Mouse (Mus musculus) hindbrain, embryonic 14.5 days (tissue): ENCODE results near the gene Fbxw8. TPM values are rescaled to one million over a fixed set of nuclear protein-coding genes. Genes with fewer than 3 reads are reported as not detected.

Source experiments
- ATAC-seq: fragments of 200-750 bp; cut with Nextera tagmentation; 2 replicates; pipeline ENCODE4 v1.8.0; 2017; ENCODE audit warnings: moderate number of reproducible peaks, mild to moderate bottlenecking, moderate TSS enrichment, moderate library complexity; ENCODE audit not compliant: low FRiP score
- DNase-seq: peaks from one replicate; pipeline ENCODE4 v3.0.0-alpha.2; 2015; ENCODE audit warnings: low spot score
- H3K27ac ChIP-seq: fragments of 300-500 bp; sonication (generic); 2 replicates; pipeline ENCODE4 v1.5.1; 2014; ENCODE audit warnings: mild to moderate bottlenecking, moderate library complexity
- H3K27me3 ChIP-seq: fragments of 300-500 bp; sonication (generic); 2 replicates; pipeline ENCODE4 v1.6.1; 2014; ENCODE audit warnings: mild to moderate bottlenecking, low read length, mixed read lengths; ENCODE audit not compliant: control insufficient read depth, insufficient read depth
- H3K36me3 ChIP-seq: fragments of 300-500 bp; sonication (generic); replicated peaks from 2 replicates; pipeline ENCODE4 v1.6.1; 2014; ENCODE audit not compliant: control insufficient read depth, insufficient read depth
- H3K4me1 ChIP-seq: fragments of 300-500 bp; sonication (generic); replicated peaks from 2 replicates; pipeline ENCODE4 v1.6.1; 2014; ENCODE audit warnings: antibody characterized with exemption, low read length, mixed read lengths; ENCODE audit not compliant: control insufficient read depth, insufficient read depth
- H3K4me2 ChIP-seq: fragments of 300-500 bp; sonication (generic); replicated peaks from 2 replicates; pipeline ENCODE4 v1.6.1; 2014; ENCODE audit warnings: mild to moderate bottlenecking, moderate library complexity
- H3K4me3 ChIP-seq: fragments of 300-500 bp; sonication (generic); replicated peaks from 2 replicates; pipeline ENCODE4 v1.5.1; 2014; ENCODE audit warnings: mild to moderate bottlenecking, low read length
- H3K9ac ChIP-seq: fragments of 300-500 bp; sonication (generic); 2 replicates; pipeline ENCODE4 v1.6.1; 2014
- H3K9me3 ChIP-seq: fragments of 300-500 bp; sonication (generic); 2 replicates; pipeline ENCODE4 v1.6.1; 2016; ENCODE audit warnings: low read length; ENCODE audit not compliant: control insufficient read depth
- WGBS: fragments of 180-500 bp; shearing (Covaris S2); extraction: QIAGEN DNeasy Blood & Tissue Kit; methylation state at CpG from one replicate; pipeline ENCODE4 v1.1.7; 2014; 5-methylcytosine and 5-hydroxymethylcytosine counted together
- polyA plus RNA-seq: library from polyadenylated mRNA; unstranded; fragments of >200 nt; fragmentation: Nextera tagmentation; extraction: Ambion mirVana; gene quantifications from 2 replicates; pipeline ENCODE4 v1.2.1, GENCODE M21; 2014

Fbxw8 gene
- polyA plus RNA-seq, 1 experiment from 2014 or later = 21.0 TPM

DNA sequence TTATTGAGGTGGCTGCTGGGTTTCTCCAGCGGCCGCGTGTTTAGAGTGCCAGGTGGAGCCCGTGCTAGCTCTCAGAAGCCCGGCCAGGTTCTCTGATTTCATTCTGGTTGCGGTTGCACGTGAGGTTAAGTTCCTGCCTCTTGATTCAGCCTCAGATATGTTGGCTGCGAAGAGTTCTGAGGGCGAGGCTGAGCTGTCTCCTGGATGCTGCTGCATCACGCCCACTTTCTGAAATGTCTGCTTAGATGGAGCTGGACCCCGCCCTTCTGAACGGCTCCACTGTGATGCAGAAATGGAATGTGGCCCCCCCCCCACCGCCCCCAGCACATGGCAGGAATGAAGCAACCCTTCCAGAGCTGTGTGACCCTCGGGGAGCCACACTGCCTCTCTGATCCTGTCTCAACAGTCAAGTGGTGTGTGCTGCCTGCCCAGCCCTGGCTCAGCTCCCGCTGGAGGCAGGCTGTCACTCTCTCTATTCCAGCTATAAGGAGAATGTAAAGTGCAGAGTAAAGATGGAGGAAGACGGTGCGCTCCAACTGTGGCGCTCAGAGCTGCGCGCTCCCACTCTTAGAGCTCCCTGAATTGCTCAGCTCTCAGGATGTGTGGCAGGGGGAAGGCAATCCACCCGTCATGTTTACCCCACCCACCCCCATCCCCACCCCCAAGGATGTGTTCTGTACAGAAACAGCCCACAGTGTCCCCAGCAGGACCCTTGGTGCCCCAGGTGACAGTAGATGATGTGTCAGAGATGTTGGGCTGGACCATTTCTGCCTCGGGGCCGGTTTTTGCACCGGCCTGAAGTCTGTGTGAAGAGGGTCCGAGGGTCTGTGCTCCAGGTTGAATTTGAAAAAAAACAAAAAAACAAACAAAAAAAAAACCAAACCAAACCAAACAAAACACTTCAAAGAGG, 118.1 kb downstream of the Fbxw8 start:
- no peak for DNase-seq
- WGBS = 41% methylated on average over 25 of the region's 25 CpGs
- Histone ChIP-seq H3K27me3 (no peaks in the 10 kb centered on the region), H3K9me3 (no peaks in the 10 kb centered on the region; the same call in 1 of the 2 replicates), H3K9ac (no peak overlapping the region), H3K36me3 (no peaks in the 10 kb centered on the region), H3K4me3 (no peak overlapping the region), H3K4me1 (peaks cover 3% of the 10 kb centered on the region; the same call in 1 of the 2 replicates), H3K4me2 (no peak overlapping the region), H3K27ac (no peak overlapping the region)
- ATAC-seq = peak; percentile 24; the same call in 1 of the 2 replicates

DNA sequence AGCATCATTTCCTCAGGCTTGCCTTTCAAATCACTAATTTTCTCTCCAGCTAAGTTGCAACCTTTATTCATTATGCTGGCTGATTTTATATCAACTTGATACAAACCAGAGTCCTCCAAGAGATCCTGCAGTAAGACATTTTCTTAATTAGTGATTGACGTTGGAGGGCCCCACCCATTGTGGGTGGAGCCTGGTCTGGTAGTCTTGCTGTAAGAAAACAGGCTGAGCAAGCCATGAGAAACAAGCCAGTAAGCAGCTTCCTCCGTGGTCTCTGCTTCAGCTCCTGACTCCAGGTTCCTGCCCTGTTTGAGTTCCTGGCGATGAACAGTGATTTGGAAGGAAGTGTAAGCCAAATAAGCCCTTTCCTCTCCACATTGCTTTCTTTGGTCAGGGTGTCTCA, 119.5 kb downstream of the Fbxw8 start:
- Histone ChIP-seq H3K27me3 (peaks cover 5% of the 10 kb centered on the region; the same call in 1 of the 2 replicates), H3K36me3 (no peaks in the 10 kb centered on the region), H3K4me3 (no peak overlapping the region), H3K9ac (no peak overlapping the region), H3K9me3 (no peaks in the 10 kb centered on the region; the same call in 1 of the 2 replicates), H3K4me2 (no peak overlapping the region), H3K4me1 (peaks cover 3% of the 10 kb centered on the region; the same call in 1 of the 2 replicates), H3K27ac (no peak overlapping the region)
- ATAC-seq = no peak
- 78% methylated on average over 3 of the region's 3 CpGs for WGBS
- DNase-seq = no peak

DNA sequence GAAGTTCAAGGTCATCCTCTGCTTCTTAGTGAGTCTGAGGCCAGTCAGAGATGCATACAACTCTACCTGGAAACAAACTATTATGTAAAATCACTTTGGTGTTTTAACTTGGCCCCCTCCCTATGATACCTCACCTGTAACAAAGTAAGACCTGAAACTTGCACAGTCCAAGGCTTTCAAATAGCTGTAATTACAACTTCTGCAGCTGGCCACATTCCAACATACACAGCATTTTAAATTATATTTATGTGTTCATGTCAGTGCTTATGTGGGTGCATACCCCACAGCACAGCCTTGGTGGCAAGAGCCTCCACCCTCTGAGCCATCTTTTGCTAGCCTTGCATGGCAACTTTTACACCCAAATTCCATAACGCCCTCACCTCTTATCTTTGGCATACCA, 120.6 kb downstream of the Fbxw8 start:
- DNase-seq (no peak), ATAC-seq (no peak)
- WGBS = 92% methylated on average over 1 of the region's 1 CpGs
- no peak overlapping the region for H3K4me2 ChIP-seq
- H3K9me3 ChIP-seq = no peaks in the 10 kb centered on the region; the same call in 1 of the 2 replicates
- H3K36me3 ChIP-seq = no peaks in the 10 kb centered on the region
- H3K27me3 ChIP-seq = peaks cover 17% of the 10 kb centered on the region
- no peak overlapping the region for H3K27ac ChIP-seq
- peaks cover 3% of the 10 kb centered on the region; the same call in 1 of the 2 replicates for H3K4me1 ChIP-seq
- no peak overlapping the region for H3K4me3 ChIP-seq
- no peak overlapping the region for H3K9ac ChIP-seq

DNA sequence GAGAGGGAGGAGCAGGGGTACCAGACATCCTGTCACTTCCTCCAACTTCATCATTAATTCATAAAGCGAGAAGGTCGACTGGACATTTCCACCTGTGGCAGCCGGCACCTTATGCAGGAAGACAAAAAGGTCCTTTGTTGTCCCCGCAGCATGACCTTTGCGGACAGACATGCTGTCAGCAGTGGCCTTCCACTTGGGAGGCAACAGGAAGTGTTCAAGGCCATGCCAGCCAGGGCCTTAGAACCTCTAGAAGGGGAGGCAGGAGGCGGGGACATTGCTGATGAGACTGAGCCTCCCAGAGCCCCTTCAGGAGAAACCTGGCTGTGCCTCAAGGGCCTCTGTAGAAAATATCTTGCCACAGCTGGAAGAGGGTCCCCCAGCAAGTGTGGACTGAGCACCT, 121.5 kb downstream of the Fbxw8 start:
- no peak overlapping the region for H3K9ac ChIP-seq
- ATAC-seq (no peak), DNase-seq (no peak)
- H3K9me3 ChIP-seq = no peaks in the 10 kb centered on the region; the same call in 1 of the 2 replicates
- H3K36me3 ChIP-seq = no peaks in the 10 kb centered on the region
- no peak overlapping the region for H3K4me2 ChIP-seq
- peaks cover 26% of the 10 kb centered on the region for H3K27me3 ChIP-seq
- WGBS = 78% methylated on average over 6 of the region's 6 CpGs
- peaks cover 10% of the 10 kb centered on the region for H3K4me1 ChIP-seq
- no peak overlapping the region for H3K4me3 ChIP-seq
- no peak overlapping the region for H3K27ac ChIP-seq

DNA sequence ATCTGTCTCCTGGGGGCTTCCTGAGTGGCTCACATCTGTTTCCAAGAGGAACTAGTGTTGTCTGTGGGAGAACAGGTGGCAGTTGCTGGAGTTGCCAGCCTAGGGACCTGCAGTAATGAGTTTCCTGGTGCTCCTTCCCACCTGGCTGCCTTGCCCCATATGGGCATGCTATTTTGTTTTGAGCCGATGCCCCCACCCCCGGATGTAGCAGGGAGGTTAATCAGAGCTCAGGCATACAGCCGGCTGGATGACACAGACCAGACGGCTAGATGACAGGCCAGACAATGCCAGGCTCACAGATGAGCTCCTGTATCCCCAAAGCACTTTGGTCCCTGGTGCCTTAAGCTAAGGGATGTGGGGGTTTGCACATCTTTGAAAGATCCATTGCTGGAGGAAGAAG, 121.9 kb downstream of the Fbxw8 start:
- no peak overlapping the region for H3K27ac ChIP-seq
- 21% methylated on average over 4 of the region's 4 CpGs for WGBS
- H3K4me3 ChIP-seq = no peak overlapping the region
- ATAC-seq (no peak), DNase-seq (no peak)
- no peaks in the 10 kb centered on the region for H3K36me3 ChIP-seq
- no peaks in the 10 kb centered on the region; the same call in 1 of the 2 replicates for H3K9me3 ChIP-seq
- H3K9ac ChIP-seq = no peak overlapping the region
- peaks cover 12% of the 10 kb centered on the region for H3K4me1 ChIP-seq
- H3K4me2 ChIP-seq = no peak overlapping the region
- peaks cover 30% of the 10 kb centered on the region for H3K27me3 ChIP-seq

DNA sequence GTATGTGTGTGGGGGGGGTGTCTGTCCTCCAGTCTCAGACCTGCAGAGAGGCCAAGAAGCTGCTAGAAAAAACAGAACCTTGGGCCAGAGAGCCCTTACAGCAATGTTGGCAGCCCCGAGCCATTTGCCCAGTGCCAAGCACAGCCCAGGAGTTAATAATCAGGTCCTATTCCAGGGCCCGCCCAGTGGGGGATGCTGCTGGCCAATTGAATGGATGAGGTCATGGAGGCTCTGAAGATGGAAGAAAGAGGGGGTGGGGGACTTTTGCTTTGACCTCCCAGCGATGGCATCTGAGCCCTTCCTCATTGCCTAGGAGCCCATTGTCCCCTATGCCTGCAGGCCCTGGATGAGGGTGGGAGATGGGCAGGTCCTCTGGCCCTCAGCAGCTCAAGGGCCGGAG, 123.8 kb downstream of the Fbxw8 start:
- Histone ChIP-seq H3K27me3 (peaks cover 48% of the 10 kb centered on the region), H3K4me1 (peaks cover 28% of the 10 kb centered on the region), H3K4me2 (no peak overlapping the region), H3K4me3 (no peak overlapping the region), H3K9me3 (no peaks in the 10 kb centered on the region; the same call in 1 of the 2 replicates), H3K9ac (no peak overlapping the region), H3K27ac (no peak overlapping the region), H3K36me3 (no peaks in the 10 kb centered on the region)
- WGBS = 28% methylated on average over 4 of the region's 4 CpGs
- DNase-seq = no peak
- ATAC-seq = no peak

DNA sequence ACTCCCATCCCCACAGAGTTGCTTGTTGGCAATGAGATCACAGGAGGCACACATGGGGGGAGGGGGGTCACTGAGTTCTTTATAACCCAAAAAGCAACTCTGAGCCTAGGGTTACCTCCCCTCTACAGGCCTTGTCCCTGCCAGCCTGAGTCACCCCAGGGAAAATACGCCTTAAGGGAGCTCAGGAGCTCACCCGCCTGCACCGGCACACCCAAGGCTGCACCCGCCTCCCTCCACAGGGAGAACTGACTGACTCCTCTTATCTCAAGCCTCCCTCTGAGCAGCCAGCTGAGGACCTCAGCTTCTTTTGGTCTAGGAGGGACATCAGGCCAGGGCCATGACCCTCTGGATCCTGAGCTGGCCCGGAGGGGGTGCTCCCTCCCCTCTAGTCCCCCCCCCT, 124.2 kb downstream of the Fbxw8 start:
- Histone ChIP-seq H3K27me3 (peaks cover 52% of the 10 kb centered on the region), H3K9me3 (no peaks in the 10 kb centered on the region; the same call in 1 of the 2 replicates), H3K4me3 (no peak overlapping the region), H3K4me1 (peaks cover 28% of the 10 kb centered on the region), H3K9ac (no peak overlapping the region), H3K36me3 (no peaks in the 10 kb centered on the region), H3K4me2 (no peak overlapping the region), H3K27ac (no peak overlapping the region)
- ATAC-seq = no peak
- WGBS = 58% methylated on average over 5 of the region's 5 CpGs
- no peak for DNase-seq

DNA sequence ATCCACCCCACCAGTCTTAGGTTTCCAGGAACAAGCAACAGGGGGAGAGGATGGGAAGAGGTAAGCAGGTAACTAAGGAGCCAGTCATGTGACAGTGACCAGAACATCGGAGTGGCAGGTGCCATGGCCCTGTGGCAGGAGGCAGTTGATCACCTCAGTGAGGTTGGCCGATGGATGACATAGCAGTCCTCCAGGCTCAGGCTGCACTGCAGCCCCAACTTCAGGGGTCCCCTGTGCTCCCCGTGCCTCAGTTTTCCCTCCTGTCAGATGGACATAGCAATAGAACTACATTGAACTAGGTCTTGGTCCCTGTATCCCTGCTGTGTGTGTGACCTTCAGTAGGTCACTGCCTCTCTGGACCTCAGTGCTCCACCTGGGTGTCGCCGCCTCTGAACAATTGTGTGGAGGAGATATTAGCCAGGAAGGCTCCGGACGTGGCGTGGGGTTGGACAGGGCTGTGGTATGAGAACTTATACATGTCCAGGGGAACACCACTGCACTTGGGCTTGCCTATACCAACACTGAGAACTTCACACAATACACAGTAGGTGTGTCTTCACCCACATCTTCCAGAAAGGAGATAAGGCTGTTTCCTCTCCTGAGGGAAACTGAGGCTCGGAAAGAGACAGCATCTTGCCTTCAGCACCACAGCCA, 125.1 kb downstream of the Fbxw8 start:
- H3K4me3 ChIP-seq = no peak overlapping the region
- H3K4me1 ChIP-seq = peaks cover 28% of the 10 kb centered on the region
- no peaks in the 10 kb centered on the region for H3K9me3 ChIP-seq
- H3K4me2 ChIP-seq = no peak overlapping the region
- H3K9ac ChIP-seq = no peak overlapping the region
- H3K36me3 ChIP-seq = no peaks in the 10 kb centered on the region
- peaks cover 57% of the 10 kb centered on the region for H3K27me3 ChIP-seq
- DNase-seq (no peak), ATAC-seq (no peak)
- no peak overlapping the region for H3K27ac ChIP-seq
- 88% methylated on average over 9 of the region's 9 CpGs for WGBS

DNA sequence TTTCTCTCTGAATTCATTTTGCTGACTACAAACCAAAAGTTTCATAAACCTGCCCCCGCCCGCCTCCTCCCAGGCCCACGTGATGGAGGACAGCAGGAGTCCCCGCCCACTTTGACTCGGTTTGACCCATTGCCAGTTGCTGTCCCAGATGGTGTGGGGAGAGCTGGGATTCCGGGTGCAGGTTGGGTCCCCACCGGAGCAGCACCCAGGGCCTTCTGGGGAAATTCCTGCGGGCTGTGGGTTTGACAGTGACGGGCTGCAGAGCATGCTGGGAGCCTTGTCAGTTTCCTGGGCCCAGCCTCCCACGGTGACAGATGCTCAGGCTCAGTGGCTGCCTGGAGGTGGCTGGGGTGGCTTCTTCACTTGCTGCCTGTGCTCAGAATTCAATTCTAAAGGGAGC, 125.8 kb downstream of the Fbxw8 start:
- Histone ChIP-seq H3K9ac (no peak overlapping the region), H3K27me3 (peaks cover 57% of the 10 kb centered on the region)
- DNase-seq = no peak

More for the DNA sequence above, 125.8 kb downstream of the Fbxw8 start:
- no peak overlapping the region for H3K27ac ChIP-seq
- peaks cover 28% of the 10 kb centered on the region for H3K4me1 ChIP-seq
- no peak for ATAC-seq
- H3K36me3 ChIP-seq = no peaks in the 10 kb centered on the region
- peak overlapping the region; percentile 54 for H3K4me3 ChIP-seq
- H3K9me3 ChIP-seq = no peaks in the 10 kb centered on the region
- H3K4me2 ChIP-seq = peak overlapping the region; percentile 86
- 5% methylated on average over 10 of the region's 10 CpGs for WGBS
